Mouse (Mus musculus) embryo, embryonic 9.5 days (tissue): ENCODE results near the gene Wsb2.
"Not testable (repeated sequence)": the region's sequence is repeated elsewhere in the genome, so short reads cannot be mapped to it uniquely, and the experiment has no call there.

Source experiments
- DNase-seq: peaks from one replicate; pipeline ENCODE4 v3.0.0-alpha.2; 2017; ENCODE audit errors: extremely low spot score

Gene Wsb2

DNA sequence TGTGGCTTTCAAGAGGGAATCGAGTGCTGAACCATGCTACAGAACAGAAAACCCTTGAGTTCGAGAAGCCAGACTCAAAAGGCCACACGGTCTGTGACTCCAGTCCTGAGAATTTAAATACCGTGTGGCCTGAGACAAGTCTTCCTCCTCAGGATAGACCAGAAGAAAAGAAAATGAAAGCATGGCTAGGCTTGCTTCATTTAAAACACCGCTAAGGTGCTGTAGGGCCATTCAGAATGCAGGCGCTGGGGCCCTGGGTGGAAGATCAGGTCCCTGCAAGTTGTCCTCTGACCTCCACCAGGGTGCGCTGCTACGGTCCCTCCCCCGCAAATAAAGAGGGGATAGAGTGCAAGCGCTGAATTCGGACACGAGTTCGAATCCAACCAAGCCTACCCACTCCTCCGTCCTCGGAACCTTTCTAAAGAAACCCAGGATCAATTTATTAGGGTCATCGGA, 31.2 kb downstream of the Wsb2 start:
- DNase-seq, result peak; percentile 76

- peak; percentile 96 for DNase-seq
Measured at GRCm38 (mm10) chr5:117388877-117389276, 31.8 kb downstream of the Wsb2 start, which contains the start of gene Rfc5. Rfc5 (minus strand) TSS chr5:117389047.

GRCm38 (mm10) chr5:117390895-117391294, 33.8 kb downstream of the Wsb2 start:
- DNase-seq, result no peak

GRCm38 (mm10) chr5:117395834-117396233, 38.7 kb downstream of the Wsb2 start:
- DNase-seq, result no peak

- no peak for DNase-seq
Measured at GRCm38 (mm10) chr5:117396596-117397014, 39.5 kb downstream of the Wsb2 start.

GRCm38 (mm10) chr5:117397371-117397770, 40.3 kb downstream of the Wsb2 start:
- no peak for DNase-seq

DNA sequence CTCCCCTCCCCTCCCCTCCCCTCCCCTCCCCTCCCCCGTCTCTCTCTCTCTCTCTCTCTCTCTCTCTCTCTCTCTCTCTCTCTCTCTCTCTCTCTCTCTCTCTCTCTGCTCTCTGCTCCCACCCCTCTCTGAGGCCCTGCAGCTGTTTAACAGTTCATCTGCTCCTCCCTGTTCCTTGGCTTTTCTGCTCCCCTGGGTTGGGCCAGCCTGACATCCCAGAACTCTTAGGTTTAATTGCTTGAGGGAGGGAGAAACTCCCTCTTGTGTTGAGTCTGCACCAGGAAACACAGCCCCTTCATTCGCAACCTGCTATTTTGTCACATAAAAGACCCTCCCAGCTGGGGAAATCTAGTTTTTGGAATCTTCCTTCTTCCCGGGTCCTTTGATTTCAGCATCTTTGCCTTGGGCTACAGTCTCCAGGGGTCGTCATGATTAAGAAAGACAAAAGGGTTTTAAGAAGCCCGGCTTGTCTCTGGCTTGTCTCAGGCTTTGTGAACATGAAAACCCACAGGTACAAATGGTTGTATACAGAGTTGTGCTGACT, 41.0 kb downstream of the Wsb2 start:
- DNase-seq, result no peak

DNA sequence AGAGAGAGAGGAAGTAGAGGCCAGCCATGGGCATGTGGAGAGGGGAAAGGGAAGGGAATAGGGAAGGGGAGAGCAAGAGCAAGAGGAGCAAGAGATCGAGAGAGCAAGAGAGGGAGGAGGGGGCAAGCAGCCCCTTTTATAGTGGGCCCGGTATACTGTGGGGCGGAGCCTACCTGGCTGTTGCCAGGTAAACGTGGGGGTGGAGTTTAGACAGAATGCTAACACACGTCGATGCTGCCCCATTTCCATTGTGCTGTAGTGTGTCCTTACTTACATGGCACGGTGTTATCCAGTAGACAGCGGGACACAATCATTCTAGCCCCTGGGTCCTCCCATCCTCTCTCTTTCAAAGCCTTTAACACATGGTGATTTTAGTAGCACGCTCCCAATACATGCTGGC, 42.2 kb downstream of the Wsb2 start:
- no peak for DNase-seq

GRCm38 (mm10) chr5:117403609-117404008, 46.5 kb downstream of the Wsb2 start:
- no peak for DNase-seq

DNA sequence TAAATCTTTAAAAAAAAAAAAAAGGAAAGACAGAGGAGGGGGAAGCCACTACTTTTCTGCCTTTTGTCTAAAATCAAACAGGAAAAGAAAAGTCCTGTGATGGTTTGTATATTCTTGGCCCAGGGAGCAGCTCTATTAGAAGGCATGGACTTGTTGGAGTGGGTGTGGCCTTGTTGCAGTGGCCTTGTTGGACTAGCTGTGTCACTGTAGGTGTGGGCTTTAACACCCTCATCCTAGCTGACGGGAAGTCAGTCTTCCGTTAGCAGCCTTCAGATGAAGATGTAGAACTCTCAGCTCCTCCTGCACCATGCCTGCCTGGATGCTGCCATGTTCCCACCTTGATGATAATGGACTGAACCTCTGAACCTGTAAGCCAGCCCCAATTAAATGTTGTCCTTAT, 47.6 kb downstream of the Wsb2 start:
- DNase-seq, result not testable (repeated sequence)

DNA sequence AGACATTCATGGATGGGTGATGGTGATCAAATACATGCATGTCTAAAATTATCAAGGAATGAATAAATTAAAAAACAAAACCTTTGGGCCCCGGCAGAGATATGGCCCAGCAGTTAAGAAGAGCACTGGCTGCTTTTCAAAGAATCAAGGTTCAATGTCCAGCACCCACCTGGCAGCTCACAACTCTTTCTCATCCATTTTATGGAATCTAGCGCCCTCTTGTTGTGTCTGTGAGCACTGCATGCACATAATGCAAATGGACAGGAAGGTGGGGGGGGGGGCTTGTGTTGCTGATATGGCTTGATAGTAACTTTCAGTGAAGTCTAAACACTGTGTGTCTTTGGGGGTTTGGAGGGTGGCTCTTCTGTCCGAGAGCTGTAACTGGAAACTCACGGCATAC, 51.1 kb downstream of the Wsb2 start:
- DNase-seq, result no peak

DNA sequence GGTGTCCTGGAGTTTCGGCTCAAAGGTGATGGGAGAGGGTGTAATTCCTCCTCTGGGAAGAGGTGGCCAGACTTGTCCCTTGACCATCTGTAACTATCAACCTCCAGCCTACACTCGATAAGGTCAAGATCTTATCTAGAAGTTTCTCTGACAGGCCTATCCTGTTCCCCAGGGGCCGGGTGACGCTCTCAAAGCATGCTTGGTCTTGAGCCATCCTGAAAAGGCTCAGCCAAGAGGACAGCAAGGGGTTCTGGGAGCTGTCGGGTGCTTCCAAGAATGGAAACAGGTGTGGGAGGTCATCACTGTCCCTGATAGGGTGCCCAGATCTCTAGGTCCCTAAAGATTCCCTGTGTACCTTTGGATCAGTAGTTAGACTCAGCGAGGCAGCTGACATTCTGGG, 52.3 kb downstream of the Wsb2 start:
- no peak for DNase-seq

- DNase-seq, result peak; percentile 67
Measured at GRCm38 (mm10) chr5:117413507-117414501, 56.7 kb downstream of the Wsb2 start, which contains the start of gene Ksr2. Ksr2 (plus strand) TSS chr5:117414000.

DNA sequence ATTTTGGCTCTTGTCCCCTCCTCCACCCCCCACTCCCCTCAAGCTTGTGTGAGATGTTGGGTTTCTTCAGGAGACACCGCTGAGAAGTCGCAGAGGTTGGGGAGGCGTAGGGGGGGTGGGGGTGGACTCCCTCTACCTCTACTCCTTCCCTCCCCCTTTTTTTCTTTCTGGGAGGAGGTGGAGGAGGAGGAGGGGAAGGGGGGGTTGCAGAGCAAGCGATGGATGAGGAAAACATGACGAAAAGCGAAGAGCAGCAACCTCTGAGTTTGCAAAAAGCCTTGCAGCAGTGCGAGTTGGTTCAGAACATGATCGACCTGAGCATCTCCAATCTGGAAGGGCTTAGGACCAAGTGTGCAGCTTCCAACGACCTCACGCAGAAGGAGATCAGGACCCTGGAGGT, 57.5 kb downstream of the Wsb2 start:
- no peak for DNase-seq

- no peak for DNase-seq
Measured at GRCm38 (mm10) chr5:117415011-117415912, 58.2 kb downstream of the Wsb2 start.

GRCm38 (mm10) chr5:117417442-117417841, 60.3 kb downstream of the Wsb2 start:
- no peak for DNase-seq
